Mouse (Mus musculus): Measurements from ENCODE around the gene Olfr967. TPM values are rescaled to one million over a fixed set of nuclear protein-coding genes. Genes with fewer than 3 reads are reported as not detected.
"Not testable (repeated sequence)": the region's sequence is repeated elsewhere in the genome, so short reads cannot be mapped to it uniquely, and the experiment has no call there.

The Olfr967 gene
- polyA plus RNA-seq (2012; rRNA removed) = not detected in 2 replicates

- DNase-seq (ENCODE audit: extremely low spot score in 1 of 2, low spot score in 1 of 2) = no peak
Measured at GRCm38 (mm10) chr9:39745949-39746348, at the start of gene Olfr967. Gene Olfr967 (plus strand): TSS chr9:39746249.

- DNase-seq (ENCODE audit: extremely low spot score in 1 of 2, low spot score in 1 of 2) = not testable (repeated sequence)
Measured at GRCm38 (mm10) chr9:39701123-39701522, 44.9 kb upstream of the Olfr967 start.

GRCm38 (mm10) chr9:39707017-39707416 is 39.0 kb upstream of the Olfr967 start, which contains the start of gene Olfr149:
Gene Olfr149 (minus strand): TSS chr9:39707117.
- DNase-seq (ENCODE audit: extremely low spot score in 1 of 2, low spot score in 1 of 2) = no peak

GRCm38 (mm10) chr9:39708958-39709357 is 37.1 kb upstream of the Olfr967 start:
- no peak for DNase-seq (ENCODE audit: extremely low spot score in 1 of 2, low spot score in 1 of 2)

- no peak for DNase-seq (ENCODE audit: extremely low spot score in 1 of 2, low spot score in 1 of 2)
Measured at GRCm38 (mm10) chr9:39711053-39711452, 35.0 kb upstream of the Olfr967 start, which contains the start of gene Olfr965. Gene Olfr965 (plus strand): TSS chr9:39711353.

GRCm38 (mm10) chr9:39730678-39731077 is 15.4 kb upstream of the Olfr967 start, which contains the start of gene Olfr150:
Gene Olfr150 (plus strand): TSS chr9:39730978.
- no peak for DNase-seq (ENCODE audit: extremely low spot score in 1 of 2, low spot score in 1 of 2)

GRCm38 (mm10) chr9:39740741-39741140 is 5.3 kb upstream of the Olfr967 start:
- DNase-seq (ENCODE audit: extremely low spot score in 1 of 2, low spot score in 1 of 2) = no peak

- DNase-seq (ENCODE audit: extremely low spot score in 1 of 2, low spot score in 1 of 2) = peak; percentile 0 to 51
Measured at GRCm38 (mm10) chr9:39746428-39746827, 379 bp downstream of the Olfr967 start.

- no peak for DNase-seq (ENCODE audit: extremely low spot score in 1 of 2, low spot score in 1 of 2)
Measured at GRCm38 (mm10) chr9:39783153-39783552, 37.1 kb downstream of the Olfr967 start, which contains the start of gene Olfr968. Gene Olfr968 (minus strand): TSS chr9:39783253.

DNA sequence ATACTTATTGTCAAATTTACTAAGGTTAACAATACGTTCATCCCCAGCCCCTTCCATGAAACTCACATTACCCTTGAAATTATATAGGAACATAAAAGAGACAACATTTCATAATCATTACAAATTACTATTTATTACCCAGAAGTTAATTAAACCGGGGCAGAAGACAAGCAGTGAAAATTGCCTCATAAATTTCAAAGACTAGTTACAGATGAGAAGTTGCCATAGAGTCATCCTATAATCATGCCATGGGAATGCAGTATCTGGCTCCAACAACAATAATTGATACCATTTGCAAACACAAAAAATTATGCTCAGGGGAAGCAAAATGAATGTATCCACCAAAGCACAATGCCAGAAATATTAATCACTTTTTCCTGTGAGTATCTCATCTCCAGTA is 44.5 kb downstream of the Olfr967 start, which contains the start of gene Olfr969:
Gene Olfr969, plus strand, starts transcription at position 388 of the 400 bp plus-strand sequence.
- DNase-seq (ENCODE audit: extremely low spot score in 1 of 2, low spot score in 1 of 2) = no peak

Other genes with a start within 250 kb of the Olfr967 start
- gene Olfr957, start 230.4 kb upstream of the Olfr967 start, polyA plus RNA-seq (2012; rRNA removed) = not detected in 2 replicates
- gene Olfr958, start 192.2 kb upstream of the Olfr967 start, polyA plus RNA-seq (2012; rRNA removed) = not detected in 2 replicates
- gene Olfr959, start 170.7 kb upstream of the Olfr967 start, polyA plus RNA-seq (2012; rRNA removed) = not detected in 2 replicates
- 4.4 and 5.5 TPM in 2 replicates for gene AW551984, start 141.8 kb upstream of the Olfr967 start, polyA plus RNA-seq (2012; rRNA removed)
- gene Olfr148, start 135.6 kb upstream of the Olfr967 start, polyA plus RNA-seq (2012; rRNA removed) = not detected in 2 replicates
- not detected in 2 replicates for gene Olfr960, start 124.9 kb upstream of the Olfr967 start, polyA plus RNA-seq (2012; rRNA removed)
- not detected in 2 replicates for gene Olfr961, start 101.2 kb upstream of the Olfr967 start, polyA plus RNA-seq (2012; rRNA removed)
- gene Olfr963, start 79.0 kb upstream of the Olfr967 start, polyA plus RNA-seq (2012; rRNA removed) = not detected in 2 replicates
- gene Olfr149, start 39.1 kb upstream of the Olfr967 start, polyA plus RNA-seq (2012; rRNA removed) = not detected in 2 replicates
- gene Olfr965, start 34.9 kb upstream of the Olfr967 start, polyA plus RNA-seq (2012; rRNA removed) = 0.11 TPM in 1 of 2 replicates, not detected in the other
- gene Olfr150, start 15.3 kb upstream of the Olfr967 start, polyA plus RNA-seq (2012; rRNA removed) = not detected in 2 replicates
- gene Olfr968, start 37.0 kb downstream of the Olfr967 start, polyA plus RNA-seq (2012; rRNA removed) = not detected in 2 replicates
- not detected in 2 replicates for gene Olfr969, start 44.7 kb downstream of the Olfr967 start, polyA plus RNA-seq (2012; rRNA removed)
- gene Olfr970, start 62.6 kb downstream of the Olfr967 start, polyA plus RNA-seq (2012; rRNA removed) = not detected in 2 replicates
- gene Olfr971, start 90.6 kb downstream of the Olfr967 start, polyA plus RNA-seq (2012; rRNA removed) = not detected in 2 replicates
- 0.06 TPM in 1 of 2 replicates, not detected in the other for gene Olfr972, start 120.2 kb downstream of the Olfr967 start, polyA plus RNA-seq (2012; rRNA removed)
- not detected in 2 replicates for gene Olfr229, start 161.1 kb downstream of the Olfr967 start, polyA plus RNA-seq (2012; rRNA removed)
- gene Olfr974, start 191.3 kb downstream of the Olfr967 start, polyA plus RNA-seq (2012; rRNA removed) = not detected in 2 replicates
- 0.02 TPM in 1 of 2 replicates, not detected in the other for gene Olfr975, start 205.8 kb downstream of the Olfr967 start, polyA plus RNA-seq (2012; rRNA removed)
- gene Olfr976, start 214.9 kb downstream of the Olfr967 start, polyA plus RNA-seq (2012; rRNA removed) = not detected in 2 replicates
- gene Olfr978, start 245.9 kb downstream of the Olfr967 start, polyA plus RNA-seq (2012; rRNA removed) = not detected in 2 replicates